In genomic region chr4:56865003-56865511, GRCm38 (mm10) we compare ENCODE assay signal across 8 mouse cellular contexts. TPM values are rescaled to one million over a fixed set of nuclear protein-coding genes. Genes with fewer than 3 reads are reported as not detected.
DNase-seq lines count a peak whose midpoint lies in the region; ATAC-seq and TF ChIP-seq lines count a peak whose summit lies in the region.

TSS of gene Ctnnal1 (minus strand) at chr4:56865188.

- peak; percentile 43 for TF ChIP-seq POLR2A in olfactory bulb, adult 2 months (IDR thresholded peaks at IDR 0.05; ENCODE audit: insufficient read depth, low read depth, low read length)

- peak within 1 kb of the TSS; percentile 86 for H3K27ac ChIP-seq in lung, embryonic 14.5 days (ENCODE audit: low read depth)
- no peak within 1 kb of the TSS for H3K27ac ChIP-seq in olfactory bulb, adult 2 months (ENCODE audit: insufficient read depth, low read depth, low read length)

- peak within 1 kb of the TSS; percentile 78 for H3K4me3 ChIP-seq in lung, embryonic 14.5 days (ENCODE audit: low read depth, low read length)
- peak within 1 kb of the TSS; percentile 72 for H3K4me3 ChIP-seq in olfactory bulb, adult 2 months (ENCODE audit: insufficient read depth, low read depth, low read length)

- H3K27me3 ChIP-seq in lung, embryonic 14.5 days (ENCODE audit: insufficient read depth, low read length), result no peaks in the 10 kb centered on the region

- WGBS in lung, embryonic 14.5 days, result under 1% methylated on average over 44 of the region's 45 CpGs
- under 1% methylated on average over 38 of the region's 45 CpGs for WGBS in olfactory bulb, adult 2 months

- DNase-seq in MN1 (ENCODE audit: low spot score), result peak; percentile 85
- DNase-seq in cerebellum, adult 8-10 months, result peak; percentile 92
- peak; percentile 81 to 86 for DNase-seq in layer of hippocampus, adult 8-10 months (ENCODE audit: low spot score in 2 of 2)
- peak; percentile 91 for DNase-seq in lung, embryonic 14.5 days
- DNase-seq in thymus, adult 18-20 months, result peak; percentile 77 to 81

- peak within 1 kb of the TSS; percentile 87 for H3K4me2 ChIP-seq in lung, embryonic 14.5 days

- H3K4me1 ChIP-seq in lung, embryonic 14.5 days (ENCODE audit: insufficient read depth), result no peaks in the 10 kb centered on the region
- peaks cover 15% of the 10 kb centered on the region for H3K4me1 ChIP-seq in olfactory bulb, adult 2 months (ENCODE audit: control insufficient read depth, insufficient read depth, low read length)

- TF ChIP-seq CTCF in lung, embryonic 14.5 days (IDR thresholded peaks at IDR 0.05; ENCODE audit: low read depth), result no peak
- no peak for TF ChIP-seq CTCF in olfactory bulb, adult 2 months (IDR thresholded peaks at IDR 0.05; ENCODE audit: insufficient read depth, low read depth, low read length)

- peak; percentile 72 for ATAC-seq in frontal cortex, adult (ENCODE audit: low TSS enrichment)
- peak; percentile 91 to 94 for ATAC-seq in hematopoietic stem cell, adult 5-6 weeks (replicated peaks in 1 of 2; ENCODE audit: insufficient read depth in 1 of 2, low FRiP score in 2 of 2, low TSS enrichment in 1 of 2, low read depth in 1 of 2, poor library complexity in 2 of 2, severe bottlenecking in 2 of 2)
- ATAC-seq in lung, embryonic 14.5 days (ENCODE audit: insufficient read depth), result peak; percentile 97

- 0 out of 2 replicates have a peak, but pooled peaks cover 2% of the 10 kb centered on the region for H3K36me3 ChIP-seq in lung, embryonic 14.5 days (ENCODE audit: insufficient read depth)

- H3K9me3 ChIP-seq in lung, embryonic 14.5 days (ENCODE audit: low read depth, low read length), result no peaks in the 10 kb centered on the region

- peak within 1 kb of the TSS; percentile 68 for H3K9ac ChIP-seq in lung, embryonic 14.5 days

RNA-seq across cellular contexts. Expression of gene Ctnnal1, which starts in this region (rescaled TPM):
- 12.2 and 14.9 TPM in 2 replicates for total RNA-seq in hematopoietic stem cell, adult 5-6 weeks (2017)
- total RNA-seq in layer of hippocampus, adult 8-10 months (2022), result 10 to 100 TPM; 13.8 to 20.9 (median 16.8) TPM
- 20.2 and 22.1 TPM in 2 replicates for polyA plus RNA-seq in lung, embryonic 14.5 days (2014; fragmentation: Nextera tagmentation; extraction: Ambion mirVana)
- not detected in 2 replicates for polyA plus RNA-seq in olfactory bulb, adult 2 months (2012; ENCODE audit: insufficient read depth, insufficient read length, low replicate concordance, missing spikeins)

Comparison
In these comparisons a context has a peak if more than half of its experiments do, and no peak if none do; other contexts are left out.
1. RNA of gene Ctnnal1 (polyA plus RNA-seq): 20.2 to 22.1 TPM in lung, embryonic 14.5 days; not detected in olfactory bulb, adult 2 months; every median in the first group is over 10 times any median in the second.
2. Peak in every context shown above with its lines, with median percentiles within 50 percentile points of each other: DNase-seq and ATAC-seq.